Mouse (Mus musculus): ENCODE measurements at regions not wholly inside any gene's neighbourhood (a gene's known extent, or its start where the extent isn't known, plus 50 kb on each side); places are given as distances from the start of the nearest gene placed in this dataset.

- no peak for DNase-seq (ENCODE audit: low spot score)
Measured at GRCm38 (mm10) chr8:30482956-30483355, 2945.6 kb upstream of the 5930422O12Rik start.

- no peak for DNase-seq (ENCODE audit: low spot score)
Measured at GRCm38 (mm10) chr8:30494851-30495355, 2933.6 kb upstream of the 5930422O12Rik start.

GRCm38 (mm10) chr8:30502164-30502563 is 2926.3 kb upstream of the 5930422O12Rik start:
- DNase-seq (ENCODE audit: low spot score), result no peak

- no peak for DNase-seq (ENCODE audit: low spot score)
Measured at GRCm38 (mm10) chr8:30511358-30511757, 2917.2 kb upstream of the 5930422O12Rik start.

GRCm38 (mm10) chr8:30522806-30523462 is 2905.6 kb upstream of the 5930422O12Rik start:
- no peak for DNase-seq (ENCODE audit: low spot score)

- peak; percentile 26 for DNase-seq (ENCODE audit: low spot score)
Measured at GRCm38 (mm10) chr8:30532862-30533500, 2895.5 kb upstream of the 5930422O12Rik start.

GRCm38 (mm10) chr8:30533501-30533870 is 2895.0 kb upstream of the 5930422O12Rik start:
- DNase-seq (ENCODE audit: low spot score), result no peak

GRCm38 (mm10) chr8:30535450-30535849 is 2893.1 kb upstream of the 5930422O12Rik start:
- no peak for DNase-seq (ENCODE audit: low spot score)

- DNase-seq (ENCODE audit: low spot score), result no peak
Measured at GRCm38 (mm10) chr8:30542196-30542595, 2886.3 kb upstream of the 5930422O12Rik start.

GRCm38 (mm10) chr8:30547820-30548219 is 2880.7 kb upstream of the 5930422O12Rik start:
- no peak for DNase-seq (ENCODE audit: low spot score)

GRCm38 (mm10) chr8:30551051-30551450 is 2877.5 kb upstream of the 5930422O12Rik start:
- no peak for DNase-seq (ENCODE audit: low spot score)

- DNase-seq (ENCODE audit: low spot score), result no peak
Measured at GRCm38 (mm10) chr8:30557429-30557828, 2871.1 kb upstream of the 5930422O12Rik start.

GRCm38 (mm10) chr8:30561323-30562207 is 2866.9 kb upstream of the 5930422O12Rik start:
- peak; percentile 6 for DNase-seq (ENCODE audit: low spot score)

- no peak for DNase-seq (ENCODE audit: low spot score)
Measured at GRCm38 (mm10) chr8:30569799-30570198, 2858.7 kb upstream of the 5930422O12Rik start.

GRCm38 (mm10) chr8:30570547-30570946 is 2858.0 kb upstream of the 5930422O12Rik start:
- DNase-seq (ENCODE audit: low spot score), result peak; percentile 6

GRCm38 (mm10) chr8:30587508-30587907 is 2841.0 kb upstream of the 5930422O12Rik start:
- no peak for DNase-seq (ENCODE audit: low spot score)

- peak; percentile 54 for DNase-seq (ENCODE audit: low spot score)
Measured at GRCm38 (mm10) chr8:30602421-30602820, 2826.1 kb upstream of the 5930422O12Rik start.

GRCm38 (mm10) chr8:30630332-30630731 is 2798.2 kb upstream of the 5930422O12Rik start:
- DNase-seq (ENCODE audit: low spot score), result no peak

GRCm38 (mm10) chr8:30636791-30637190 is 2791.7 kb upstream of the 5930422O12Rik start:
- DNase-seq (ENCODE audit: low spot score), result no peak

- DNase-seq (ENCODE audit: low spot score), result no peak
Measured at GRCm38 (mm10) chr8:30642866-30643690, 2785.4 kb upstream of the 5930422O12Rik start.

- peak; percentile 33 for DNase-seq (ENCODE audit: low spot score)
Measured at GRCm38 (mm10) chr8:30648497-30648896, 2780.0 kb upstream of the 5930422O12Rik start.
